Mouse (Mus musculus) testis, adult 2 months (tissue): ENCODE measurements around the gene Gstm7. TPM values are rescaled to one million over a fixed set of nuclear protein-coding genes. Genes with fewer than 3 reads are reported as not detected.
"Not testable (repeated sequence)": the region's sequence is repeated elsewhere in the genome, so short reads cannot be mapped to it uniquely, and the experiment has no call there.

Experiments
- H3K27ac ChIP-seq: fragments of 200-500 bp; 2 replicates; pipeline ENCODE4 v1.5.1; 2012; ENCODE audit warnings: low read depth, low read length; ENCODE audit not compliant: control insufficient read depth, insufficient read depth
- H3K27me3 ChIP-seq: fragments of 200-500 bp; 2 replicates; pipeline ENCODE4 v1.6.1; 2012; ENCODE audit warnings: mild to moderate bottlenecking, low read length, moderate library complexity; ENCODE audit not compliant: control insufficient read depth, insufficient read depth
- H3K36me3 ChIP-seq: fragments of 200-500 bp; 2 replicates; pipeline ENCODE4 v1.6.1; 2012; ENCODE audit warnings: mild to moderate bottlenecking, low read length; ENCODE audit not compliant: control insufficient read depth, insufficient read depth
- H3K4me1 ChIP-seq: fragments of 200-500 bp; 2 replicates; pipeline ENCODE4 v1.6.1; 2012; ENCODE audit warnings: low read length; ENCODE audit not compliant: control insufficient read depth, insufficient read depth
- H3K4me3 ChIP-seq: fragments of 200-500 bp; 2 replicates; pipeline ENCODE4 v1.5.1; 2012; ENCODE audit warnings: low read depth, mild to moderate bottlenecking, low read length, moderate library complexity, mixed read lengths; ENCODE audit not compliant: control insufficient read depth
- CTCF ChIP-seq: fragments of 200-500 bp; IDR thresholded peaks from 2 replicates; pipeline ENCODE4 v1.5.1; 2012; ENCODE audit warnings: low read depth, mild to moderate bottlenecking, inconsistent platforms, low read length, moderate library complexity; ENCODE audit not compliant: control insufficient read depth, insufficient read depth, insufficient replicate concordance
- POLR2A ChIP-seq: fragments of 200-500 bp; IDR thresholded peaks from 2 replicates; pipeline ENCODE4 v1.6.1; 2012; ENCODE audit warnings: low read depth, mild to moderate bottlenecking, inconsistent platforms, low read length, moderate library complexity; ENCODE audit not compliant: control insufficient read depth
- polyA plus RNA-seq: library from polyadenylated mRNA; depleted of rRNA; stranded (reverse); fragments of >200 nt; gene quantifications from 2 replicates; pipeline ENCODE4 v1.2.3, GENCODE M21; 2012; rRNA removed

Gstm7 gene
- polyA plus RNA-seq, 1 experiment: 85.5 TPM

DNA sequence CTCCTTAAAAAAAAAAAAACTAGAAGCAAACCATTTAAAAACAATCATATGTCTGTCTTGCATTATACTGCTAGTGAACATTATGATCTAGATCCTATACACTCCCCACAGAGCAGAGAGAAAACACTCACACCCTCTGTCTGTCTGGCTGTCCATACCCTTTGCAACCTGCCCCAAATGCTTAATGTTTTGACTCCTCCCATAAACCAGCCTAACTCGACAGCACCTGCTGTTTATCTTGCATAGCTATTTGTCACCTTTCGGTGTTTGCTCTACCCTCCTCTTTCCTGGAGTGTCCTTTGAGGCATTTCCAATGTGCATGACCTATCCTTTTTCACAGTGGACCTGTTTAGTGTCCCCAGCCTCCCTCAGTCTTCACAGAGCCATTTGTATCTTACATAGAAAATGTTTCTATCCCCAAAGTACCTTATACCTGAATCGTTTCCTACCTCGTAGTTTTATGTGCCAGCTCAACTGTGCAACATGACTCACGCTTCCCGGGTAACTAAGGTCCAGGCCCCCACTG, 36.4 kb downstream of the Gstm7 start:
- H3K27ac ChIP-seq: no peak overlapping the region
- TF ChIP-seq POLR2A: no peak
- TF ChIP-seq CTCF: no peak
- no peaks in the 10 kb centered on the region for H3K27me3 ChIP-seq
- H3K4me1 ChIP-seq: peaks cover 5% of the 10 kb centered on the region; the same call in 1 of the 2 replicates
- peaks cover 3% of the 10 kb centered on the region; the same call in 1 of the 2 replicates for H3K36me3 ChIP-seq
- H3K4me3 ChIP-seq: peak overlapping the region; percentile 91

- not testable (repeated sequence) for H3K27me3 ChIP-seq, H3K4me1 ChIP-seq, H3K27ac ChIP-seq, H3K4me3 ChIP-seq, H3K36me3 ChIP-seq
These were observed 42.4 kb downstream of the Gstm7 start for GRCm38 (mm10) chr3:107889236-107889635.

GRCm38 (mm10) chr3:107887674-107888495, 43.7 kb downstream of the Gstm7 start:
- Histone ChIP-seq H3K27ac (no peak overlapping the region), H3K36me3 (no peaks in the 10 kb centered on the region; the same call in 1 of the 2 replicates), H3K4me3 (no peak overlapping the region), H3K4me1 (no peaks in the 10 kb centered on the region), H3K27me3 (no peaks in the 10 kb centered on the region)
- TF ChIP-seq POLR2A (no peak), CTCF (no peak)

GRCm38 (mm10) chr3:107877747-107878736, 53.6 kb downstream of the Gstm7 start:
- Histone ChIP-seq H3K4me3 (no peak overlapping the region), H3K27me3 (no peaks in the 10 kb centered on the region), H3K4me1 (peaks cover 7% of the 10 kb centered on the region; the same call in 1 of the 2 replicates), H3K36me3 (no peaks in the 10 kb centered on the region), H3K27ac (no peak overlapping the region)
- TF ChIP-seq POLR2A: no peak
- TF ChIP-seq CTCF: no peak

- TF ChIP-seq POLR2A: no peak
- TF ChIP-seq CTCF: no peak
- Histone ChIP-seq H3K4me3 (0 out of 2 replicates have a peak within 1 kb of the TSS, but pooled peaks have one; percentile 87), H3K27ac (no peak within 1 kb of the TSS), H3K4me1 (peaks cover 9% of the 10 kb centered on the region), H3K36me3 (no peaks in the 10 kb centered on the region), H3K27me3 (no peaks in the 10 kb centered on the region)
These were observed 54.6 kb downstream of the Gstm7 start, which contains the start of gene Eps8l3 for GRCm38 (mm10) chr3:107877005-107877404. Gene Eps8l3, plus strand, starts transcription at chr3:107877229.

Other genes starting within 250 kb of the Gstm7 start
- 35.7 and 48.2 TPM in 2 replicates for gene Ahcyl1, start 235.3 kb downstream of the Gstm7 start, polyA plus RNA-seq
- gene Csf1, start 171.3 kb downstream of the Gstm7 start, polyA plus RNA-seq: 2.8 and 3.5 TPM in 2 replicates
- gene Eps8l3, start 54.6 kb downstream of the Gstm7 start, polyA plus RNA-seq: 27.9 and 29.2 TPM in 2 replicates
- 2,841 and 3,160 TPM in 2 replicates for gene Gstm5, start 36.0 kb downstream of the Gstm7 start, polyA plus RNA-seq
- gene Gstm6, start 11.9 kb upstream of the Gstm7 start, polyA plus RNA-seq: 59.3 and 78.5 TPM in 2 replicates
- gene Gstm3, start 37.5 kb upstream of the Gstm7 start, polyA plus RNA-seq: 0.19 TPM in 1 of 2 replicates, not detected in the other
- 246 and 344 TPM in 2 replicates for gene Gstm2, start 54.6 kb upstream of the Gstm7 start, polyA plus RNA-seq
- gene Gstm1, start 86.2 kb upstream of the Gstm7 start, polyA plus RNA-seq: 547 and 702 TPM in 2 replicates
- 18.9 and 20.7 TPM in 2 replicates for gene Gstm4, start 113.1 kb upstream of the Gstm7 start, polyA plus RNA-seq
- 15.0 and 16.6 TPM in 2 replicates for gene Ampd2, start 154.8 kb upstream of the Gstm7 start, polyA plus RNA-seq
- gene Gnat2, start 161.0 kb upstream of the Gstm7 start, polyA plus RNA-seq: 0.40 and 0.71 TPM in 2 replicates
- 11.9 and 15.8 TPM in 2 replicates for gene Gnai3, start 214.3 kb upstream of the Gstm7 start, polyA plus RNA-seq
- 1.4 and 1.5 TPM in 2 replicates for gene Gpr61, start 223.1 kb upstream of the Gstm7 start, polyA plus RNA-seq